Mouse (Mus musculus) lung, postnatal 14 days (tissue): Measurements from ENCODE around the gene Frmd4a.
"Not testable (repeated sequence)": the region's sequence is repeated elsewhere in the genome, so short reads cannot be mapped to it uniquely, and the experiment has no call there.

ENCODE experiments used
- DNase-seq: peaks from one replicate; pipeline ENCODE4 v3.0.0; 2021

Frmd4a gene

DNA sequence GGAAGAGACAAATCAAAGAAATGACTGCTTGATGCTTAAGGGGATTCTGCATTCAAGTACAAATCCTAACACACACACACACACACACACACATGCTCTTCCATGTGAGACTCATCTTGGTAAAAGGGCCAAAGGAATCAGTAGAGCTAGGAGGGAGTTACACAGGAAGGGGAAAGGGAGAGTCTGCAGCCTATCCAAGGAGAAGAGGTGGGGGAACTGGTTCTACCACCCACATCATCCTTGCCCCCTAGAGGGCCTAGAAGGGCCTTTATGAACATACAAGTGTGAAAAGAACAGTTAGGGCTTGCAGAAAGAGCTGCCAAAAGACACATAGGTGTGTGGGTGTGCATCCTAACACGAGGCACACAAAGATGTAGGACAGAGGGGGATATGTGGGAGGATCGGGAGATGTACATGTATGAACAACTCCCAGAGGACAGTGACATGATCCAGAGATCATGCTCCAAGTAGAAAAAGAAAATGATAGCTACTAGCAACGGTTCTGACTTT is 576.4 kb downstream of the Frmd4a start:
- DNase-seq = no peak

DNA sequence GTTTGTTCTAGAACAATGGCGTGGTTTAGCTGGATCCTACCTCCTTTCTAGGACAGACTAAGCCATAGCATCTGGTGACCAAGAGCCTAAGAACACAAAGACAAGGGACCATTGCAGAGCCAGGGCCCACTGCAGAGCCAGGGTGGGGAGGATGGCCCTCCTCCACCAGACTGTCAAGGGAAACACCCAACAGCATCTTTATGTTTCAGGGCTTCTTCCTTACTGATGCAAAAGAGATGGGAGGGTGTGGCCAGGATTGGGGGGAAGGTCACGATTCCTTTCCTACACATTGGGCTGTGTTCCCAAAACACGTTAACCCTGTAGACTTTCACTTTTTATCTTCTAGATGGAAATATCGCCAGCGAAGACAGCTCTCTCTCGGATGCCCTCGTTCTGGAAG is 579.5 kb downstream of the Frmd4a start:
- no peak for DNase-seq

DNA sequence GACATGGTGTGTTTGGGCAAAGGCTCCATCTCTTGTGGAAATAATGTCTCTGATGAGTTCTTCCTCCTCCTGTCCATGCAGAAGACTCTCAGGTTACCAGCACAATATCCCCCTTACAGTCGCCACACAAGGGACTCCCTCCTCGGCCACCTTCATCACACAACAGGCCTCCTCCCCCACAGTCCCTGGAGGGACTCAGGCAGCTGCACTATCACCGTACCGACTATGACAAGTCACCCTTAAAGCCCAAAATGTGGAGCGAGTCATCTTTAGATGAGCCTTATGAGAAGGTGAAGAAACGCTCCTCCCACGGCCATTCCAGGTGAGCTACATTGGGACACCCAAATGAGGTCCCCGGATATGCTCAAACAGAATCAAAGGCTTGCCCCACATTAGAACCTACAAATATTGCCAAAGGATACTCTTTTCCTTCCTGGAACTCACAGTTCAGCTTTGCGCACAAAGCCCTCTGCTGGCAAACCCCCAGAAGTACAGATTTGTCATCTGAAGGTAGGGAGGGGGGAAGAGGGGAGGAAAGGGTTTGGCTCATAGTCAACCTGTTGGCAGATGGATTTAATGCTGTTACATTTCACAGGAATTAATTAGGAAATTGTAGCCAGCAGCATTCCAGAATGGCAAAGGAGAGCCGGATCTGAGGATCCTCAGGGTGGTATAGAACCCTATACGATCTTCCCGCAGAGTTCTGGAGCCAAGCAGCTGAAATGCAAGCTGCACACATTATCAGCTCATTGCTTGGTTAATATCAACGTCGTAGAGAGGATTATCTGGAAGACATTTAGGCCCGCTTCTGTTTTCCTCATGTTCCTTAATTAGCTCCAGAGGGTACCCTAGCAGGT is 583.7 kb downstream of the Frmd4a start:
- peak; percentile 81 for DNase-seq

DNA sequence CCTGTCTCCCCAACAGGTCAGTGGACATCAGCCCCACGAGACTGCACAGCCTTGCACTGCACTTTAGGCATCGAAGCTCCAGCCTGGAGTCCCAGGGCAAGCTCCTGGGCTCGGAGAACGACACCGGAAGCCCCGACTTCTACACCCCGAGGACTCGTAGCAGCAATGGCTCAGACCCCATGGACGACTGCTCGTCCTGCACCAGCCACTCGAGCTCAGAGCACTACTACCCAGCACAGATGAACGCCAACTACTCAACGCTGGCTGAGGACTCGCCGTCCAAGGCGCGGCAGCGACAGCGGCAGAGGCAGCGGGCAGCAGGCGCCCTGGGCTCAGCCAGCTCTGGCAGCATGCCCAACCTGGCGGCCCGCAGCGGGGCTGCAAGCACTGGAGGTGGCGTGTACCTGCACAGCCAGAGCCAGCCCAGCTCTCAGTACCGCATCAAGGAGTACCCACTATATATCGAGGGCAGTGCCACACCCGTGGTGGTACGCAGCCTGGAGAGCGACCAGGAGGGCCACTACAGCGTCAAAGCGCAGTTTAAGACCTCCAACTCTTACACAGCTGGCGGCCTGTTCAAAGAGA is 585.9 kb downstream of the Frmd4a start:
- DNase-seq = no peak

DNA sequence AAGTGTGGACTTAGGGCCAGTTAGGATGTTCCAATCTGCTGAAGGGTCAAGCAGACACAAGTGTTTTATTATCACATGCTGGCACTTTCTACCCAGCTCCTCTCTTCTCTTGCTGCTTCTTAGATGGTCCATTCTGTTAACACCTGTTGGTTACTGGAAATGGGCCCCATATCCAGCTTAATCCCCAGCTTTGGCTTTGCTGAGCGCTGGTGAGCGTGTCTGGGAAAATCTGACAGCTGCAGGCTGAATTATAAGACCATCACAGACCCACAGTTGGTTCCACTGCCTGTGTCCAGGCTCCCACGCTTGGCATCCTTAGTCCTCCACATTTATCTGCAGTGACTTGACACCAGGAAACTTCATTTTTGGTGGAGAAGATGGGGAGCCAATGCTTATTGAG is 589.0 kb downstream of the Frmd4a start:
- no peak for DNase-seq

DNA sequence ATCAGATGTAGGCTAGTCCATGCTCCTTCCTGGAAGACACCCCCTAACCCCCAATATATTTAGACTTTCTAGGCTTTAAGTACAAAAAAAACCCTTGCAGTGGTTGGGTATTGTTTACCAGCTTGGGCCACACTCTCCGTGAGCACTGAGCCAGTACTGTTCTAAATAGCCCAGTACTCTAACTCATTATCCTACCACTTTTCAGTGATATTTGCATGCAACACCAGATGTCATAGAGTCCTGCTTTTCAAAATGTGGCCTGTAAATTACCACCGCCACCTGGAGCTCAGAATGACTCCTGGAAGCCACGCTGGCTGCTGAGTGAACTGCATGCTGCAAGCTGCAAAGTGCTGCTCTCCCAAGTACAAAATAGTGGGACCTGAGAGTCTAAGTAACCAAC is 590.7 kb downstream of the Frmd4a start:
- no peak for DNase-seq

DNA sequence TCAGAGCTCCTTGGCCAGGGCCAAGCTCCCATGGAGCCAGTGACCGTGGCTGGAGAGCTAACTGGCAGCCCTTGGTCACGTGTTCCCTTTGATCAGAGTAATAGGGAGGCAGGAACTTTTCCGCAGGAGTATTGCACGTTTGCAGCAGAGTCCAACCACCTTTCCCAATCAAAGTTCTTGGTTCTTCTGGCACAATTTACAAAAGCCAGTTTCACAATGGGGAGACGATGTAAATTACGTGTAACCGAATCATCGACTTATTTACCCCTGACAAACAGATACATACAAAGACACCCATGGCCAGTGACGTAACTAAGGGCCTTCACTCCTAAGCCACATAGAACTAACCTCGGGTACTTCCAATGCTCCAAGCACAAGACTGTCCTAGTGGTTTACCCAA is 591.9 kb downstream of the Frmd4a start:
- no peak for DNase-seq

DNA sequence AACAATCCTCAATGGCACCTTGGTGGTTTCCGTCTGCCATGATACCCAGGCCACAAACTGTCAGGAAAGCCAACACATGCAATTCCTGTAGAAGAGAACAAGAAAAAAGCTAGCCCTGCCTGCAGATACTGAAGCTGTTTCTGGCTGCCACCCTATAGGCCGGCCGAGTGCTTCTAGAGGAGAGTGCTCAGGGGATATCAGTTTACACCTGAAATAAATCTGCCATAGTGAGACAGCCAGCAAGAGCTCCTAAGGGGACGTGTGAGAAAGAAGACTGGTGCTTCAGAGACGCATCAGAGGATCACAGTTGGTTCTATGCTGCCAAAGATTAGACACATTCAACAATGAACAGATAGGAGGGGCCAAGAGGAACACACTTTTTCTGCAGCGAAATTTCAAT is 593.8 kb downstream of the Frmd4a start:
- no peak for DNase-seq

DNA sequence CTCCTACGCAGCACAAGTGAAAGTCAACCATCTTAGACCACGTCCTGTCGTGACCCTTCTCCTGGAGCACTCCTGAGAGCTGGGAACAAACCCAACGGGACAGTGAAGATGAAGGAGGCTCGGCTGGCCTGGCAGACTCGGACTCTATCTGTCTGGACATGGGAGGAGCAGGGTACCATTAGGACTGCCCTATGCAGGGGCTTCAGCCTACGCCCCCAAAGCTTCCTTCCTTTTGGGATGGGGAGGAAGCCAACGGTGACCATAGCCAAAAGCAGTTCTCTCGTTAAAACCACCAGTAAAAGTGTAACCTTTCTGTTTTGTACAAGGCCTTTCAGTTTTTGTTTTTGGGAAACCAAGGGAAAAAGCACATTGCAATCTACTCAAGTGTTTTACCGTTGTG is 594.2 kb downstream of the Frmd4a start:
- no peak for DNase-seq

DNA sequence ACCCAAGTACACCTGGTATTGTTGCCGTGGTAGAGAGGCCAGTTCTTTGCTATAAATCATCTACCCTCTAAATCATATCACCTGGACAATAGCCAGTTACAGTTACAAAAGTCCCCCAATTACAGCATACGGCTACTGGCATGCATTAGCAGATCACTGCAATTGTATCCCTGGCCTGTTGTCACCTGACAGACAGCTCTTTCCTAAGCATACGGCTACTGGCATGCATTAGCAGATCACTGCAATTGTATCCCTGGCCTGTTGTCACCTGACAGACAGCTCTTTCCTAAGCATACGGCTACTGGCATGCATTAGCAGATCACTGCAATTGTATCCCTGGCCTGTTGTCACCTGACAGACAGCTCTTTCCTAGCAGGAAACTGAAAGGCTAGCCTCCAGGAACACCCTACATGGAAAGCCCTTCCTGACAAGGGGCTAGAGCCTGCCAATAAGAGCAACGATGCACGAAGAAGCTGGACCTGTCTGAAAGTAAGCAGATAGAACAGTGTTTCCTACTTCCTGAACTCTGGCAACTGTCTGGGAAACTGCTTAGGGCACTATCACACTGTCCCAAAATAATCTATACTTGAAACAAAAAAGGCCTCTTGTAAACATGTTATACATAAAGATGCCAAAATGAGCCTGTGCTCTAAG is 596.9 kb downstream of the Frmd4a start:
- not testable (repeated sequence) for DNase-seq

DNA sequence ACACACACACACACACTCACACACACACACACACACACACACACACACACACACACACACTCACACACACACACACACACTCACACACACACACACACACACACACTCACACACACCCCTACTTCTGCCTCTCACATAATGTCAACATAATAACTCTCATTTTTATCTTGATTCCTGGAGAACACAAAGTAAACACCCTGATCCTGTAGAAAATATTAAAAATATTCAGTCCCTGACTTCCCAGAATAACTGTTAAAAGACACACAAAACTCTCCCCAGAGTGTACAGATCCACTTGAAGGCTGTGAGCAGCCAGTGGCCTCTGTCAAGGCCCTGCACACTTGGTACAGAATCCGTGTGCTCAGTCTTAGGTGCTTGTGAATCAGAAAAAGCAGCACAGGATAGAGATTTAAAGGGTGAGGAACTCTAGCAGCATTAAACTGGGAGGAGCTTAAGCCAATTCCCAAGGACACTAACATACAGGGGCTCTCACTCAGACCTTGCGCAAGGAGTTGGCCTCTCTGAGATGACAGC is 597.6 kb downstream of the Frmd4a start:
- no peak for DNase-seq

DNA sequence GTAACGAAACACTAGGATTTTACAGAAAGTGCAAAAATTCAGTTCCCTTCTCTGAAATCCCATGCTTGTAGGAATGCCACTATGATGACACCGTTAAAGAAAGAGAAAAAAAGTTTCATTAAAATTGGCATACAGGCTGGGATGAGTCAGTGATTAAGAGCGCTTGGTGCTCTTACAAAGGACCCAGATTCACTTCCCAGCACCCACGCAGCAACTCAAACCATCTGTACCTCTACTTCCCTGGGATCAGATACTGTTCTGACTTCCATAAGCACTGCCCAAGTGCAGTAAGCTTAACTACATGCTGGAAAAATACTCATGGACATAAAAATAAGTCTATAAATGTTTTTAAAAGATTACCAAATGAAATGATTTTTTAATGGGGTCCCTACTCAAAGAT is 599.5 kb downstream of the Frmd4a start:
- no peak for DNase-seq

DNA sequence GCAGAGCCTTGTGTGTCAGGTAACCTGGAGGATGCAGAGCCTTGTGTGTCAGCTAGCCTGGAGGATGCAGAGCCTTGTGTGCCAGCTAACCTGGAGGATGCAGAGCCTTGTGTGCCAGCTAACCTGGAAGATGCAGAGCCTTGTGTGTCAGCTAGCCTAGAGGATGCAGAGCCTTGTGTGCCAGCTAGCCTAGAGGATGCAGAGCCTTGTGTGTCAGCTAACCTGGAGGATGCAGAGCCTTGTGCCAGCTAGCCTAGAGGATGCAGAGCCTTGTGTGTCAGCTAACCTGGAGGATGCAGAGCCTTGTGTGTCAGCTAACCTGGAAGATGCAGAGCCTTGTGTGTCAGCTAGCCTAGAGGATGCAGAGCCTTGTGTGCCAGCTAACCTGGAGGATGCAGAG is 601.6 kb downstream of the Frmd4a start:
- DNase-seq = not testable (repeated sequence)

DNA sequence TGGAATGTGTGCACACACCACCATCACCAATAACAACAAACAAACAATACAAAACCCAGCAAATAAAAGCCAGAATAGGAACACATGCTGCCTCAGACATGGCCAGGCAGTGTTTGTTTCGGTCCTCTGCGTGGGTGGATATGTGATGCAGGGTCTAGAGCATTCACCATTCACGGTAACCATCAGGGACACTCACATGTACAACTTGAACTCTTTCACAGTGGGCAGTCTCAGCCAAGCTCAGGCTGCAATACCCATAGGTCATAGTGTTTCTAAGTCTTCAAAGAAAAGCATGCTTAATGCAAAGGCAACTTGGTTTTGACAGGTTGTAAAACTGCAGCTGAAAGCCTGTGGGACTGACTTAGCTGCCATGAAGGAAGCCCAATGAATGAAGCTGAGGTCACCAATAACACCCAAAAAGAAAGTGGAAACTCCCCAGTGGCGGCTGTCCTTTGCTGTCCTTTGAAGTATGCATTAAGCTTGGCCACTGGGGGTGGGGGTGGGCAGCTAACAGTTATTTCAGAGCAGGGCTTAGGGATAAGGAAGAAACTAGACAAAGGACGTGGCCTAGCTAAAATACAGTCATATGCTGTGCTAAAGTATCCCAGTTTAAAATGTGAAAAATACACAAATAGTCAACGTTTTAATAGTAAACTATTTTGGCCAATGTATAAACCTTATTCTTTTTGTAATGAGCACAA is 602.5 kb downstream of the Frmd4a start:
- no peak for DNase-seq

DNA sequence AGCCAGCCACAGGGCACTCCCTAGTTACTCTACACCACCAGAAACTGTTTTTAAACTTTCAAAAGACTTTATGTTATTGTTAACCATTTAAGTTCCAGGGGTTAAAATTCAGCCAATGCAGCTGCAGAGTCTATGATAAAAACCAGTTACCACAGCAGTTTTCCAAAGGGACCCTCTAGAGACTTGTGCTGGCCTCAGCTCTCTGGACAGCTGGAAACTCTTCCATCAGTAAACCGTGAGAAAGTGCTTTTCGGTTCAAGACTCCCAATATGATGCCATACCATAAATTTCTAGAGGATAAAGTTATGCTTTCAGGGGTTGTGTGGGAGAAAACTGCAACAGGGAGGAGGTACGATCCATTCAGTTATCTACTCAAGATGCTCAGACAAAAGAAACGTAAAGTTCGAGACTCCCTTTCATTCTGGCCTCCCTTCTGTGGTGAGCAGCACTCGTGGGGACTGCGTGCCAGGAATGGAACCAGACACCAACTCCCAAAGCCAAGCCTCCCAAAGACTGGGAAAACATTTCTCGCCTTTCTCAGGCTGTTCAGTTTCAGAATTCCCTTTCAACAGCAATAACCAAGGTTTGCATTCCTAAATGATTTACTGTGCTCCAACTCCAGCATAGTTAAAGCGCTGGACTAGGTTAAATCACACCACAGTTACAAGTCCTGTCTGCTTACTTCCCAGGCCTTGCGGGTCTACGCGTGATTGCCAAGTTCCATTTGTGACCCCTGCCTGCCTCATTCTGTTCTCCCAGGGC is 603.3 kb downstream of the Frmd4a start:
- DNase-seq = no peak

DNA sequence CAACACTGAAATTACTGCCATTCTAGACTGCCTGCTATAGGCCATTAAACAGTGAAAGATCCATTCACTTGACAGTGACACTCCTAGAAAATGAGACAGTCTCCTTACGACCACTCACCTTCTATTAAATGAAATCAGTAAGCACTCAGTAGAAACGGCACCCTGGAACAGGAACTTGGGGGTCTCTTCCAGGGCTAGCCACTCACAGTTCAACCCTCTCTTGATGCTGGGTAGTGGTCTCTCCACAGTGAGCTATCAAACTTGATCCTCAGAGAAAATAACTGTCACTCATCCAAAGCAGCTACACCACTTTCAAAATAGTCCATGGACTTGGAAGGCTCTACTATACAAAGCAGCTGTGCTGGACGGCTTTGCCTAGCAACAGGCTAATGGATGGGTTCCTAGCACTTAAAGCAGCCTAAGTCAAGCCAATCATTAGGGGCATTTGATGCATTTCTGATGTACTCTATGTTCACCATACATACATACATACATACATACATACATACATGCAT is 604.0 kb downstream of the Frmd4a start:
- no peak for DNase-seq

DNA sequence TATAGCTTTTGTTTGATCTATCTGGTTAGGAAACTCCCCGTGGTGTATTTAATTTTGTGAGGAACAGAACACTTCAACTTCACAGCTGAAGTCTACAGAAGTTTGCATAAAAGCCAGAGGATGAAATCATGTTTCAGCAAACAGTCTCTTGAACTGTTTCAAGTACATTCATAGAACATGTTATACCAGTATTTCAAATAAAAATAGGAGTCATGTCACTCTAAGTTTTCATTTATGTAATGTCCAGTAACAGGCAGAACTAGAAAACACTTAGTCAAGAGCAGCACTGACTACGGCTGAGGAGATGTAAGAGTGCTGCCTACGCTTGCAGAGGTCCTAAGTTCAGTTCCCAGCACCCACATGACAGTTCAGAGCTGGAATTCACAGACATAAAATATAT is 609.4 kb downstream of the Frmd4a start:
- DNase-seq = no peak

DNA sequence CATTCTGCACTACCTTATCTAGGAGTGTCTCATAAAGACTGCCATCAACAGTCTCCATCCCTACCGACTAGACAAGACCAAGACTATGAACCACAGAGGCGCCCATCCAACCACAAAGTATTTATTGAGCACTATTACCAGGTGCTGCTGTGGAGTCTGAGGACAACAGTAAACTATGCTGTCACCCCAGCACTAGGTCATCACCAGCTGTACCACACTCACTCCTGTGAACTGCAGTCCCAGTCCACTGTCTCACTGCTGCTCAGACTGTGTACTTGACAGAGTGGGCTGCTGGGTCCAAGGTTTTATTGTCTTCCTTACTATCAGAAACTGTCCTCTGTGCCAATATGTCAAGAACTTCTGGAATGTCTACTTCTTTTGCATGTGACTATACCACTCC is 611.4 kb downstream of the Frmd4a start:
- no peak for DNase-seq

DNA sequence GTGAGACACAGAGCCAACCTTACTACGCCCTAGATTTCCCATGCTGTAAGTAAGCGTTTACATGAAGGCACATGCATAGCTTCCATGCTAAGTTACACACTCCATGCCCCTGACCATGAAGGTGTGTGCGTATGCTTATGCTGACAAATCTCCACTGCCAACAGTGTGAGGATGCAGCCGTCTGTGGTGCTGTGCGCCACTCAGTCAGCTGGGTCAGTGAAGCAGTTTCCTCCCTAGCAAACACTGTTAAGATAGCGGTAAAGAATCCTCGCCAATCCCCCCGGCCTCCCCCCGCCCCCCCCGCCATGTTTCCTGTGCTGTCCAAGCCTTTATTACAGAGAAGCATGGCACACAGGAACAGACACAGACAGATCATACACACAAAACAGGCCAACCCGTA is 612.0 kb downstream of the Frmd4a start:
- no peak for DNase-seq

DNA sequence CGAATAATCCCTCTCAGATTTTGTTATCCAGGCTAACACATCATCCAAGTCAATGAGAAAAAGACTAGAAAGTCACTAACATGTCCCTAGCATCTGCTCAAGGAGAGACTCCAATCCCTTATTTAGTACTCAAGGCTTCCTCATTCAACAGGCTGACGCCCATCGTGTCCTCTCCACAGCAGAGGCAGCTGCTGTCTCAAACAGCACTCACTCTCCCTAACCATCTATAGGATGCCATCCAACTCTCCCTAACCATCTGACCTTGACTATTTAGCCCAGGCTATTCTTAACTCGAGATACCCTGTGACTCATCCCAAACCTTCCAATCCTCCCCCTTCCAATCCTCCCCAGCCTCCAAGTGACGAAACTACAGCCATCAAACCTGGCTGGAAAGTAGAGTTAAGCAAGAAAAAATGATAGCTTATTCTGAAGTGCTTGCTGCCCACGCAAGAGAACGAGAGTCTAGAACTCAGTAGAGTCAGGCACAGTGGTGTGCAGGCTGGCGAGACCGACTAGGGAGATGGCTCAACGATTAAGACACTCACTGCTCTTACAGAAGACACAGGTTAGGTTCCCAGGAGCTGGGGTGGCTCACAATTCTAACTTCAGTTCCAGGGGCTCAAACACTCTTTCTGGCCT is 612.8 kb downstream of the Frmd4a start:
- no peak for DNase-seq

DNA sequence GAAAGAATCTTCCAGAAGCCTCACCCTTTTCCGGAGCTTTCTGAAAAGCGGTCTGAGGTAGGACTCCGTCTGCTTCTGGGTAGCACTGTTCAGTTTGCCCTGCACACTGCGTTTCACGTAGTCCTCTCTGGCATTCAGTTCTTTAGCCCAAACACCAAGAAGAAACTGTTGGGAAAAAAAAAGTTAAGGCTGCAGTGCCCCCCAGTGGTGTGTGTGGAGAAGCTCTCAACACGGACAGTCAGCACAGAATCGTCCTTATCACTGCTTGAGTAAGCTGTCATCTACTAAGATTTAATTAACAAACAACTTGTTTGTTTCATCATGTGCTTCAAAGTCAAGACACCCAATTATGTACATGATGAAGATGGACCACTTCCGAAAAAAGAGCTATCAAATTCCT is 618.3 kb downstream of the Frmd4a start:
- no peak for DNase-seq

DNA sequence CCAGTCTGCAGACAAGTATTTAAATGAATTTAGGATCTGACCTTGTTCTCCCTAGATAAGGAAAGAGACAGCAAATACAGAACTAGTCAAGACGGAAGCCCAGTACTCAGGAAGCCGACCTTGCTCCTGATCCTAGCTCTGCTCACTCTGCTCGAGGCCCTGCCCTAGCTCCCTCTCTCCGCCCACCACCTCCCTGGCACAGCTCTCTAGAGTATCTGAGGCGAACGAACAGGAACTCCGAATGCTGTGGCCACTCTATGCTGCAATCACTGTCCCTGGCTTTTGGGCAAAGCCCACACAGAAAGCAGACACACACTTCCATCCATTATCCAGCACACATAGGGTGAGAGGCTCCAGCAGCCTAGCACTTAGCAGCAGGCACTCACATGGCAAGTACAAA is 619.1 kb downstream of the Frmd4a start:
- no peak for DNase-seq
